Mouse (Mus musculus) splenic B cell, adult 2 months (primary cell): ENCODE data around the gene H2-Eb1.

Source experiments
- DNase-seq: peaks from one replicate; pipeline ENCODE4 v3.0.0-alpha.2; 2011; ENCODE audit warnings: low read depth, low spot score
- H3K27me3 ChIP-seq: 2 replicates; pipeline ENCODE4 v1.6.1; 2012; ENCODE audit warnings: mild to moderate bottlenecking, low read length, moderate library complexity, mixed read lengths; ENCODE audit not compliant: control insufficient read depth, poor library complexity, insufficient read depth, severe bottlenecking
- H3K36me3 ChIP-seq: 2 replicates; pipeline ENCODE4 v1.6.1; 2012; ENCODE audit warnings: mild to moderate bottlenecking, low read length, moderate library complexity, mixed read lengths; ENCODE audit not compliant: control insufficient read depth, poor library complexity, insufficient read depth, severe bottlenecking

The H2-Eb1 gene

GRCm38 (mm10) chr17:34305380-34306030 is at the start of gene H2-Eb1:
Gene H2-Eb1 (plus strand): TSS chr17:34305867.
- peak; percentile 99 for DNase-seq
- Histone ChIP-seq H3K27me3 (no peaks in the 10 kb centered on the region), H3K36me3 (peaks cover 31% of the 10 kb centered on the region)

GRCm38 (mm10) chr17:34256501-34256900 is 49.2 kb upstream of the H2-Eb1 start:
- DNase-seq = peak; percentile 74
- Histone ChIP-seq H3K36me3 (peaks cover 2% of the 10 kb centered on the region; the same call in 1 of the 2 replicates), H3K27me3 (no peaks in the 10 kb centered on the region)

GRCm38 (mm10) chr17:34257594-34258375 is 47.9 kb upstream of the H2-Eb1 start, which contains the start of gene H2-Ab1:
Gene H2-Ab1 (plus strand): TSS chr17:34257689.
- H3K27me3 ChIP-seq = no peaks in the 10 kb centered on the region
- DNase-seq = peak; percentile 100
- peaks cover 2% of the 10 kb centered on the region; the same call in 1 of the 2 replicates for H3K36me3 ChIP-seq

- DNase-seq = peak; percentile 44
- Histone ChIP-seq H3K36me3 (peaks cover 18% of the 10 kb centered on the region), H3K27me3 (no peaks in the 10 kb centered on the region)
Measured at GRCm38 (mm10) chr17:34260551-34260950, 45.1 kb upstream of the H2-Eb1 start.

- DNase-seq = peak; percentile 99
- H3K36me3 ChIP-seq = peaks cover 18% of the 10 kb centered on the region
Measured at GRCm38 (mm10) chr17:34261502-34261901, 44.2 kb upstream of the H2-Eb1 start.

GRCm38 (mm10) chr17:34263068-34263467 is 42.6 kb upstream of the H2-Eb1 start:
- H3K27me3 ChIP-seq = no peaks in the 10 kb centered on the region
- peaks cover 31% of the 10 kb centered on the region for H3K36me3 ChIP-seq
- DNase-seq = peak; percentile 100

More at GRCm38 (mm10) chr17:34261502-34261901, 44.2 kb upstream of the H2-Eb1 start:
- no peaks in the 10 kb centered on the region for H3K27me3 ChIP-seq

GRCm38 (mm10) chr17:34263811-34264371 is 41.8 kb upstream of the H2-Eb1 start:
- Histone ChIP-seq H3K27me3 (no peaks in the 10 kb centered on the region), H3K36me3 (peaks cover 38% of the 10 kb centered on the region)
- DNase-seq = peak; percentile 91

GRCm38 (mm10) chr17:34264452-34265351 is 41.0 kb upstream of the H2-Eb1 start:
- peaks cover 44% of the 10 kb centered on the region for H3K36me3 ChIP-seq
- peak; percentile 69 for DNase-seq
- H3K27me3 ChIP-seq = no peaks in the 10 kb centered on the region

- H3K27me3 ChIP-seq = no peaks in the 10 kb centered on the region
- no peak for DNase-seq
- H3K36me3 ChIP-seq = peaks cover 52% of the 10 kb centered on the region
Measured at GRCm38 (mm10) chr17:34268262-34268661, 37.4 kb upstream of the H2-Eb1 start.

- peak; percentile 57 for DNase-seq
- H3K27me3 ChIP-seq = no peaks in the 10 kb centered on the region
Measured at GRCm38 (mm10) chr17:34268748-34269147, 36.9 kb upstream of the H2-Eb1 start.

GRCm38 (mm10) chr17:34269817-34270216 is 35.9 kb upstream of the H2-Eb1 start:
- peaks cover 43% of the 10 kb centered on the region for H3K36me3 ChIP-seq
- DNase-seq = peak; percentile 61
- no peaks in the 10 kb centered on the region for H3K27me3 ChIP-seq

More at GRCm38 (mm10) chr17:34268748-34269147, 36.9 kb upstream of the H2-Eb1 start:
- peaks cover 49% of the 10 kb centered on the region for H3K36me3 ChIP-seq

GRCm38 (mm10) chr17:34270230-34270629 is 35.4 kb upstream of the H2-Eb1 start:
- no peaks in the 10 kb centered on the region for H3K27me3 ChIP-seq
- DNase-seq = peak; percentile 66
- H3K36me3 ChIP-seq = peaks cover 39% of the 10 kb centered on the region

- peaks cover 36% of the 10 kb centered on the region for H3K36me3 ChIP-seq
- peak; percentile 64 for DNase-seq
- H3K27me3 ChIP-seq = no peaks in the 10 kb centered on the region
Measured at GRCm38 (mm10) chr17:34270940-34271339, 34.7 kb upstream of the H2-Eb1 start.

GRCm38 (mm10) chr17:34272102-34272501 is 33.6 kb upstream of the H2-Eb1 start:
- peaks cover 39% of the 10 kb centered on the region for H3K36me3 ChIP-seq
- DNase-seq = peak; percentile 76
- H3K27me3 ChIP-seq = no peaks in the 10 kb centered on the region
